Mouse (Mus musculus) limb, embryonic 14.5 days (tissue): ENCODE measurements around the gene Zfp513. TPM values are rescaled to one million over a fixed set of nuclear protein-coding genes. Genes with fewer than 3 reads are reported as not detected.
A peak's percentile ranks its signal among the peaks of the same experiment; 100 is the strongest.

Source experiments
- ATAC-seq: fragments of 200-750 bp; cut with Nextera tagmentation; 2 replicates; pipeline ENCODE4 v1.8.0; 2017; ENCODE audit warnings: low read depth, moderate number of reproducible peaks, moderate TSS enrichment; ENCODE audit not compliant: low FRiP score
- DNase-seq: peaks from one replicate; pipeline ENCODE4 v3.0.0-alpha.2; 2015; ENCODE audit warnings: low spot score
- H3K27ac ChIP-seq: fragments of 300-500 bp; sonication (generic); replicated peaks from 2 replicates; pipeline ENCODE4 v1.5.1; 2014; ENCODE audit warnings: low read depth, mild to moderate bottlenecking, low read length, moderate library complexity, mixed read lengths
- H3K27me3 ChIP-seq: fragments of 300-500 bp; sonication (generic); 2 replicates; pipeline ENCODE4 v1.6.1; 2014; ENCODE audit warnings: low read length, mixed read lengths; ENCODE audit not compliant: control insufficient read depth, insufficient read depth
- H3K36me3 ChIP-seq: fragments of 300-500 bp; sonication (generic); 2 replicates; pipeline ENCODE4 v1.6.1; 2014; ENCODE audit warnings: mild to moderate bottlenecking, low read length, moderate library complexity, mixed read lengths; ENCODE audit not compliant: control insufficient read depth, insufficient read depth
- H3K4me1 ChIP-seq: fragments of 300-500 bp; sonication (generic); 2 replicates; pipeline ENCODE4 v1.6.1; 2014; ENCODE audit warnings: antibody characterized with exemption, low read length, mixed read lengths; ENCODE audit not compliant: control insufficient read depth, insufficient read depth
- H3K4me2 ChIP-seq: fragments of 300-500 bp; sonication (generic); replicated peaks from 2 replicates; pipeline ENCODE4 v1.6.1; 2014; ENCODE audit warnings: low read depth, mild to moderate bottlenecking, low read length, moderate library complexity; ENCODE audit not compliant: severe bottlenecking
- H3K4me3 ChIP-seq: fragments of 300-500 bp; sonication (generic); replicated peaks from 2 replicates; pipeline ENCODE4 v1.5.1; 2014; ENCODE audit warnings: low read length
- H3K9ac ChIP-seq: fragments of 300-500 bp; sonication (generic); 2 replicates; pipeline ENCODE4 v1.6.1; 2014; ENCODE audit warnings: mild to moderate bottlenecking, low read depth, low read length, moderate library complexity; ENCODE audit not compliant: severe bottlenecking
- H3K9me3 ChIP-seq: fragments of 300-500 bp; sonication (generic); 2 replicates; pipeline ENCODE4 v1.6.1; 2016; ENCODE audit warnings: low read length; ENCODE audit not compliant: control insufficient read depth
- POLR2A ChIP-seq: fragments of 200-500 bp; IDR thresholded peaks from 2 replicates; pipeline ENCODE4 v1.8.0; 2012; ENCODE audit warnings: inconsistent platforms, mild to moderate bottlenecking, moderate library complexity, borderline replicate concordance; ENCODE audit not compliant: insufficient read depth, insufficient read length; ENCODE audit errors: extremely low read depth
- whole genome bisulfite sequencing: fragments of 180-500 bp; shearing (Covaris S2); extraction: QIAGEN DNeasy Blood & Tissue Kit; methylation state at CpG from one replicate; pipeline ENCODE4 v1.1.7; 2014; 5-methylcytosine and 5-hydroxymethylcytosine counted together
- polyA plus RNA-seq, 2 experiments: library from polyadenylated mRNA; depleted of rRNA in 1 of 2; stranded (reverse) in 1 of 2; unstranded in 1 of 2; fragments of >200 nt; fragmentation: Nextera tagmentation in 1 of 2; extraction: Ambion mirVana in 1 of 2; gene quantifications; 2 replicates each; pipeline versions ENCODE4 v1.2.1 to v1.2.3; 2012 to 2014

The Zfp513 gene
- polyA plus RNA-seq, 2 experiments = 6.8 to 58.8 TPM

GRCm38 (mm10) chr5:31196207-31196606 is 5.9 kb downstream of the Zfp513 start:
- no peak overlapping the region for H3K4me3 ChIP-seq
- no peak overlapping the region for H3K9ac ChIP-seq
- peaks cover 4% of the 10 kb centered on the region for H3K9me3 ChIP-seq
- no peak for DNase-seq
- no peak overlapping the region for H3K4me2 ChIP-seq
- peaks cover 69% of the 10 kb centered on the region for H3K36me3 ChIP-seq
- H3K4me1 ChIP-seq = peaks cover 21% of the 10 kb centered on the region
- TF ChIP-seq POLR2A = no peak
- 96% methylated on average over 10 of the region's 10 CpGs for WGBS
- ATAC-seq = no peak
- no peaks in the 10 kb centered on the region for H3K27me3 ChIP-seq
- H3K27ac ChIP-seq = no peak overlapping the region

GRCm38 (mm10) chr5:31195671-31196070 is 6.4 kb downstream of the Zfp513 start:
- TF ChIP-seq POLR2A = no peak
- H3K9me3 ChIP-seq = peaks cover 4% of the 10 kb centered on the region
- 94% methylated on average over 4 of the region's 4 CpGs for WGBS
- no peaks in the 10 kb centered on the region for H3K27me3 ChIP-seq
- no peak overlapping the region for H3K9ac ChIP-seq
- H3K4me1 ChIP-seq = peaks cover 20% of the 10 kb centered on the region
- no peak overlapping the region for H3K27ac ChIP-seq
- DNase-seq (no peak), ATAC-seq (no peak)
- H3K4me3 ChIP-seq = no peak overlapping the region
- H3K4me2 ChIP-seq = no peak overlapping the region
- H3K36me3 ChIP-seq = peaks cover 73% of the 10 kb centered on the region

GRCm38 (mm10) chr5:31194486-31195485 is 7.3 kb downstream of the Zfp513 start:
- H3K4me2 ChIP-seq = no peak overlapping the region
- TF ChIP-seq POLR2A = no peak
- no peak overlapping the region for H3K27ac ChIP-seq
- H3K9ac ChIP-seq = peak overlapping the region; percentile 92; the same call in 1 of the 2 replicates
- no peaks in the 10 kb centered on the region for H3K27me3 ChIP-seq
- H3K9me3 ChIP-seq = no peaks in the 10 kb centered on the region
- H3K36me3 ChIP-seq = peaks cover 73% of the 10 kb centered on the region
- no peak for DNase-seq
- ATAC-seq = no peak
- peak overlapping the region; percentile 91; the same call in 1 of the 2 replicates for H3K4me3 ChIP-seq
- H3K4me1 ChIP-seq = peaks cover 16% of the 10 kb centered on the region
- 90% methylated on average over 16 of the region's 16 CpGs for WGBS

- DNase-seq (no peak), ATAC-seq (0 out of 2 replicates have a peak, but pooled peaks have one; percentile 0)
These were observed 8.3 kb downstream of the Zfp513 start for GRCm38 (mm10) chr5:31193631-31194281.

GRCm38 (mm10) chr5:31192939-31193630 is 9.0 kb downstream of the Zfp513 start, which contains the start of the genes Snx17 and Eif2b4:
Gene Snx17 (plus strand): TSS chr5:31193227.
Gene Eif2b4 (minus strand): TSS chr5:31193430.
- H3K36me3 ChIP-seq = peaks cover 70% of the 10 kb centered on the region
- H3K27ac ChIP-seq = peak within 1 kb of the TSS; percentile 82
- peak within 1 kb of the TSS; percentile 91 for H3K4me2 ChIP-seq
- no peaks in the 10 kb centered on the region for H3K27me3 ChIP-seq
- H3K4me1 ChIP-seq = peaks cover 16% of the 10 kb centered on the region
- WGBS = under 1% methylated on average over 48 of the region's 48 CpGs
- H3K9me3 ChIP-seq = no peaks in the 10 kb centered on the region
- peak within 1 kb of the TSS; percentile 92 for H3K9ac ChIP-seq
- peak within 1 kb of the TSS; percentile 91 for H3K4me3 ChIP-seq
- DNase-seq (peak; percentile 99), ATAC-seq (peak; percentile 97)
- 0 out of 2 replicates have a peak, but pooled peaks have one; percentile 20 for TF ChIP-seq POLR2A

More at GRCm38 (mm10) chr5:31193631-31194281, 8.3 kb downstream of the Zfp513 start:
- H3K9ac ChIP-seq = peak overlapping the region; percentile 92
- no peaks in the 10 kb centered on the region for H3K27me3 ChIP-seq
- no peaks in the 10 kb centered on the region for H3K9me3 ChIP-seq
- peaks cover 70% of the 10 kb centered on the region for H3K36me3 ChIP-seq
- H3K4me3 ChIP-seq = peak overlapping the region; percentile 91
- TF ChIP-seq POLR2A = no peak
- H3K27ac ChIP-seq = peak overlapping the region; percentile 82
- peak overlapping the region; percentile 91 for H3K4me2 ChIP-seq
- H3K4me1 ChIP-seq = peaks cover 16% of the 10 kb centered on the region
- 12% methylated on average over 25 of the region's 25 CpGs for WGBS
